Mouse (Mus musculus) left cerebral cortex, adult 2 months (tissue): ENCODE data around the gene Odf3. TPM values are rescaled to one million over a fixed set of nuclear protein-coding genes. Genes with fewer than 3 reads are reported as not detected.

Experiments
- DNase-seq, 2 experiments: peaks; one replicate each; pipeline ENCODE4 v3.0.0; 2021 to 2022; ENCODE audit warnings: low spot score in 2 of 2, mixed read lengths in 1 of 2; ENCODE audit errors: extremely low spot score in 1 of 2
- H3K27ac ChIP-seq: fragments of 200-600 bp; 2 replicates; pipeline ENCODE4 v1.8.1; 2022
- H3K4me3 ChIP-seq: fragments of 200-600 bp; 2 replicates; pipeline ENCODE4 v1.8.1; 2022
- CTCF ChIP-seq: fragments of 200-600 bp; IDR thresholded peaks from 2 replicates; pipeline ENCODE4 v1.8.1; 2022; ENCODE audit warnings: antibody characterized with exemption, mild to moderate bottlenecking, moderate library complexity
- intact Hi-C: fragments of 180-260 bp; cut with DNase I; formaldehyde crosslinking; loops from one replicate; pipeline ENCODE4 v1.15.1; 2025
- long read RNA-seq, 2 experiments: library from polyadenylated mRNA; stranded (forward); transcript quantifications; one replicate each; pipeline ENCODE4 v2.0.0; 2021; ENCODE audit warnings: borderline mapping rate in 2 of 2
- total RNA-seq, 2 experiments: library from RNA; stranded (reverse); gene quantifications; 2 replicates each; pipeline ENCODE4 v1.2.3; 2021

The Odf3 gene
- total RNA-seq, result not detected
- long read RNA-seq, experiment 1, result 0 reads
- long read RNA-seq, experiment 2, result 0 reads

DNA sequence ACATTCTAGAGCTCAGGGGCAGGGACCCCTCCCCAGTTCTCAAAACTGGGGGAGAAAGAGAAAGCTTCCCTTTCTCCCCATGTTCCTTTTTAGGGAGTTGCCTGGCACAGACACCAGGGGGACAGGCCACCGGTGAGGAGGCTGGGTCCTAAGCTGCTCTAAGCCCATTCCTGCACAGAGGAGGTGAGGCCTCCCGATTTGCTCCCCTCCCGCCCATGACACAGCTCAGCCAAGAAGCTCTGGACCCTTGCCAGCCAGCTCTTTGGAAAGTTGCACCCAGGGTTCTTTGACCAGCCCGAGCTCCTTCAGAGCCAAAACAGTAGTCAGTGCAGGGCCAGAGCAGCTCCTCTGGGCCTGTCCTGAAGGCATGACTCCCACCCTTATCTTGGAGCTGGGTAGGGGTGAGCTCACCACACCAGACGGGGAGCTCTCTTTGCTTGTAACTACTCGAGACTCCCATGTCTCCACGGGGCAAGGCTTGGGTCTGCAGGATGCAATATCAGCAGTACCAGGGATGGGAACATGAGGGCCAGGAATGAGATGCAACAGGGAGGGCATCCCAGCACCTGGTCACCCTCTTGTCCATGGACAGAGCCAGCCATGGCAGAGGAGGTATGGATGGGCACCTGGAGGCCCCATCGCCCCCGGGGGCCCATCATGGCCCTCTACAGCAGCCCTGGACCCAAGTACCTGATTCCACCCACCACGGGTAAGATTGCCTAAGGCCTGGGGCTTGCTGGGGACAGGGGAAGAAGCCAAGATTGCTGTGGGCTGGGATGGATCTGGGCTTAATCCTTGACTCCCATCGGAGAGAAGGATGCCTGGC, at the start of gene Odf3:
Gene Odf3 (plus strand): TSS at position 51 of the 826 bp plus-strand sequence.
- no peak for DNase-seq
- intact Hi-C loops, result loop anchor here (5.0 kb wide), 1 partner anchor 34 kb away; the partner anchor contains the start of genes Psmd13 and Sirt3
- Histone ChIP-seq H3K4me3 (no peak within 1 kb of the TSS), H3K27ac (no peak within 1 kb of the TSS)
- TF ChIP-seq CTCF, result no peak

DNA sequence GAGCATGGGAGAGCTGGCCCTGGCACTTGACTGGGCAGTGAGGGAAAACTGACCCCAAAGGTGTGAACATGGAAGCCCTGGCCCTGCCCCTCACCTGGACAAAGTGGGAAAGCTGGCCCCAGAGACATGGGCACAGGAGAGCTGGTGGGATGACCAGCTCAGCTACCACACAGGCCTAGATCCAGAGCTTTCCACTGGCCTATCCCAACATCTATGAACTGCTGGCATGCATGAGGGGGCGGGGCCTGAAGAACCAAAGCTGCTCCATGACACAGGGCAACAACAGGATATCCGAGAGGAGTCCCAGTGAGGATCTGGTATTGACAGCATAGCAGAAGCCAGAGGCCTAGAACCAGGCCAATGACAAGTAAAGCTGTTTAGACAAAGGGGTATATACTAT, 49.4 kb upstream of the Odf3 start:
- Histone ChIP-seq H3K4me3 (no peak overlapping the region), H3K27ac (no peak overlapping the region)
- intact Hi-C loops, result no loop called here
- no peak for TF ChIP-seq CTCF
- DNase-seq, result no peak

DNA sequence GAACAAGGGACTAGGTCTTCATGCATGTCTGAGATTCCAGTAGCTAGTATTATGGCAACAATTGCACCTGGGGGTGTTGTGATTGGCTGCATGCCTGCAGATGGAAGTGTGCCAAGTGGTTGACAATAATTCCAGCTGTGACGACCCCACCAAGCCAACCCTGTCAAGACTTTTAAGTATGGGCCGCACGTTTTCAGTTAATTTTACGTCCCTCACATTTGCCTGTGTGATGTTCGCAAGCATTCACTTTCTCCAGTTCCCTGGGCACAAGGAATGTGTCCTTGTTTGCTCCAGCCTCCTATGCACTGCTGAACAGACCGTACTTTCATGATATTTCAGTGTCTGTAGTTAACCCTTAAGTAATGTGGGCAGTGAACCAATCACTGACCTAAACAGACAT, 45.0 kb upstream of the Odf3 start:
- intact Hi-C loops, result loop anchor here (10.0 kb wide), 1 partner anchor 618 kb away; no protein-coding TSS in a partner anchor
- no peak for DNase-seq
- no peak overlapping the region for H3K4me3 ChIP-seq
- no peak for TF ChIP-seq CTCF
- no peak overlapping the region for H3K27ac ChIP-seq

DNA sequence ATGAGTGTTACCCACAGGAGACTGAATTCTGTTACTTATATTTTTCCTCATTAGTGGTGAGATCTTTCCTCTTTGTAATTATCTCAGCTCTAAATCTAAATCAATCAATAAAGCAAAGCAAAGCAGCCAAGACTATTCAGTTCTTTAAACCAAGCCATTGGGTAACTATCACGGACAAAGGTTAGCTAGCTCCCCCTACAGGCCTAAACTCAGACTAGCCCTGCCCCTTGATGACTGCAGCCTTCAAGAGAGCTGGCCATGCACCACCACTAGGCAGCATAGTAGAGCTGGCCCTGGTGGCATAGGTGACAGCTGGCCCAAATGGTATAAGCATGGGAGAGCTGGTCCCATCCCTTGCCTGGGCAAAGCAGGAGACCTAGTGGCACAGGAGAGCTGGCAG, 41.9 kb upstream of the Odf3 start:
- H3K4me3 ChIP-seq, result no peak overlapping the region
- TF ChIP-seq CTCF, result peak; percentile 81
- intact Hi-C loops, result loop anchor here (5.0 to 10.0 kb wide), 2 partner anchors 621 to 653 kb away; partner anchors contain the start of gene Sprn
- DNase-seq, result peak; percentile 52 to 59
- no peak overlapping the region for H3K27ac ChIP-seq

DNA sequence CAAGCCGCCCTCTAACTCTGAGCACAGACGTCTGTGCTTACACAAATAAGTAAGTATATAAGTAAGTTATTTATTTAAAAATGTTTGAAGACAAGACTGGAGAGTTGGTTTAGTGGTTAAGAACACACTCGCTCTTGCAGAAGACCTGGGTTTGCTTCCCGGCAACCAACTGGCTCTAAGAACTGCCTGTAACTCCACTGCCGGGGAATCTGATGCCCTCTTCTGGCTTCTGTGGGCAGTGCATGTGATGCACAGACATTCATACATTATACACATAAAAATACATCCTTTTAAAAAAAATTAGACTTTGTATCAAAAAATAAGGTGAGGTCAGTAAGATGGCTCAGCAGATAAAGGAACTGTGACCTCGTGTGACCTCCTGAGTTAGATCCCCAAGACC, 37.1 kb upstream of the Odf3 start:
- Histone ChIP-seq H3K4me3 (no peak overlapping the region), H3K27ac (no peak overlapping the region)
- no peak for DNase-seq
- intact Hi-C loops, result no loop called here
- peak; percentile 23; the same call in 1 of the 2 replicates for TF ChIP-seq CTCF

DNA sequence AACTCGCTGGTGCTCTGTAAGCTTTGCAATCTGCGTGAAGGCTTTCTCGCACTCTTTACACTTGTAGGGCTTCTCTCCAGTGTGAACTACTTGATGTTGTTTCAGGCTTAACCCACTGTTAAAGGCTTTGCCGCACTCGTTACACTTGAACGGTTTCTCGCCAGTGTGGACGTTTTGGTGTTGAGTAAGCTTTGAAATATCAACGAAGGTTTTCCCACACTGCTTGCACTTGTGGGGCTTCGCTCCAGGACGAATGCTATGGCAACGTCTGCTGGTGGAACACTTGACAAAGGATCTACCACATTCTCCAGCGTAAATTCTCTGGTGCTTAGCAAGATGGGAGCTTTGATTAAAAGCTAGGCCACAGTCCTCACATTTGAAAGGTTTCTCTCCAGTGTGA, 35.9 kb upstream of the Odf3 start:
- intact Hi-C loops, result no loop called here
- no peak for DNase-seq
- Histone ChIP-seq H3K4me3 (no peak overlapping the region), H3K27ac (peak overlapping the region; percentile 40; the same call in 1 of the 2 replicates)
- TF ChIP-seq CTCF, result no peak

DNA sequence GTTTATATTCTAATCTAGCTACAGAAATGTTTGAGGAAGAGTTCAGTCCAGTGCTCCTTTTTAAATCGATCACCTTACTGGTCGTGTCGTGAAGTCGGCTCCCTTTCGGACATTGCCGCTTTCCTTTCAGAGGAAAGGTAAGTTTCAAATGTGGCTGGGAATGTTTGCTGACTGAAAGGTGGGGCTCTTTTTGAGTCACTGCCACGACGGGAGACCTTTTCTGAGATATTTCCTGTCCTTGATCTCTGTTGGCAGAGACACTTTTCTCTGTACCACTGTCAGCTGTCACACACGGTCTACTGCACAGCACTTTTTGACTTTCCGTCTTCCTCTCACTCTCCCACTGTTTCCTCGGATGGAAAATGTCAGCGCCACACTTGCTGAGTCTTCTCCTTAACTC, 34.8 kb upstream of the Odf3 start:
- DNase-seq, result no peak
- Histone ChIP-seq H3K4me3 (no peak overlapping the region), H3K27ac (no peak overlapping the region)
- no peak for TF ChIP-seq CTCF
- intact Hi-C loops, result no loop called here

DNA sequence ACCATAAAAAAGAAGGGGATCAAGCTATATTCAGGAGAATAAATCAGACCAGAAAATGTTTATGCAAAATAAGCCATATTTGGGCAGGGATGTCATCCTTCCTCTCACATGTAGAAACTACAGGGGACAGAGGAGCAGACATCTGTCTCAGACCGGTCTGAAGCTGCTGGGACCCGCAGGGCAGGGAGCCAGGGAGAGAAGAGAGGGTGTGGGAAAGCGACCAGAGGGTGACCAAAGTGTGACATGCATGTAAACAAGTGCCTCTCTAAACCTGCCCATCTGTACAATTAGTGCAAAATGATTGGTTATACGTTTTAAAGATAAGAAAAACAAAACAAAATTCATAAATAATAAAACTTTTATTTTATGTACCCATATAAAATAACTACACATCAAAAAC, 27.4 kb upstream of the Odf3 start:
- Histone ChIP-seq H3K27ac (no peak overlapping the region), H3K4me3 (no peak overlapping the region)
- no peak for DNase-seq
- intact Hi-C loops, result no loop called here
- TF ChIP-seq CTCF, result no peak

DNA sequence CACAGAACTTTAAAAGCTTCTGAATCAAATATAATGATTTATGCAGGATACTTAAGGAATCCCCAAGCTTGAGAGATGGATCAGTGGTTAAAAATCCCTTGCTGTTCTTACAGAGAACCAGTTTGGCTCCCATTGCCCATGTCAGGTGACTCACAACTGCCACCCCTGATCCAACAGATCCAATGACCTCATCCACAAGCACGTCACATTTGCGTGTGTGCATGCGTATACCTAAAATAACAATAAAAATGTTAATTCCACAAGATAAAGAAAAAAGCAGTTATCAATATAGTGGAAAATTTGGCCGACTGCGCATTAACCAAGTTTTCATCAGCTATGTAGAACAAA, 26.3 kb upstream of the Odf3 start:
- intact Hi-C loops, result no loop called here
- peak overlapping the region; percentile 49 for H3K4me3 ChIP-seq
- H3K27ac ChIP-seq, result peak overlapping the region; percentile 93
- TF ChIP-seq CTCF, result no peak
- no peak for DNase-seq

DNA sequence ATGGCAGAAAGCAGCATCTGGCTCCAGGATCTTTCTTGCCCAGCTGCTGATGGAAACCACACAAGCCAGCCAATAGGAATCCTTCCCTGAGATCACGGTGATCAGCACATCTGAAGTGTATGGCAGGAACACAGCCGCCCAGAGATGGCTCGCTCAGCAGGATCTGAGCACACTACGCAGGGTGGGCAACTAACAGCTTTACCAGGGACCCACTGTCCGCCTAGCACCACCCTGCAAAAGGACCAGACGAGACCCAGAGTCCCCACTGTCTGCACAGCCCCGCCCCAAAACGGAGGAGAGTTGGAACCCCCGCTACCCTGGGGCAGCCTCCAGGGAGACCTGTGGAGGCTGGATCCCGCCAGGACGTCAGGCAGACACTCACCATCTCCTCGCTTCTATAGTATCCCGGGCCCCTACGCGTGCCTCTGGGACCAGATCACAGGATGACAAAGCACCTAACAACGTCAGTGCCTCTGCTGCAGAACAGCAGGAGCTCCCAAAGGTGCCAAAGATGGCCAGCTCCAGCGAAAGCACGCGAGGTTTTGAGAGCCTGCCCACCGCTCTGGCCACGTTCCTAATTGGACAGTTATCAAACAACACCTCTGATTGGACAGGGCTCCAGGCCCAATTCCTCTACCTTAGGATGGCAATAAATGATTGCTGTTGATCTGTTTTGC, 25.8 kb upstream of the Odf3 start, which contains the start of gene Zfp941:
Gene Zfp941 (minus strand): TSS at position 526 of the 677 bp plus-strand sequence.
- DNase-seq, result peak; percentile 67 to 68
- TF ChIP-seq CTCF, result no peak
- Histone ChIP-seq H3K4me3 (peak within 1 kb of the TSS; percentile 49), H3K27ac (peak within 1 kb of the TSS; percentile 93)
- intact Hi-C loops, result no loop called here

DNA sequence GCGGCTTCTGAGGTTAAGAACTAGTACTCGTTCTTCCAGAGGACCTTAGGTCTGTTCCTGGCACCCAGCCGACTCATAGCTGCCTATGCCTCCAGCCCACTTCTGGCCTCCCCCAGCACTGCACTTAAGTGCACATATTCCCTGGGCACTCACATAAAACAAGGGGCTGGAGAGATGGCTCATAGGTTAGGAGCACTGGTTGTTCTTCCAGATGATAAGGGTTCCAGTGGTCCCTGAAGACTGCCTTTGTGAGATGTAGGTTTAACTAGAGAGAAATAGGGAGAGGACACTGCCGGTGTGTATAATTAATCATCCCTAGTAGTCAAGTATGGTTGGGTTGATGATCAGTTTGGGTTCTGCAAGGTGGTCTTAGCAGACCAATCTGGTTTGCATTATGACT, 24.9 kb upstream of the Odf3 start:
- no peak for TF ChIP-seq CTCF
- Histone ChIP-seq H3K4me3 (no peak overlapping the region), H3K27ac (no peak overlapping the region; the same call in 1 of the 2 replicates)
- intact Hi-C loops, result no loop called here
- no peak for DNase-seq
